Mouse (Mus musculus): ENCODE results near the gene Fgfr1op2.

Fgfr1op2 gene

DNA sequence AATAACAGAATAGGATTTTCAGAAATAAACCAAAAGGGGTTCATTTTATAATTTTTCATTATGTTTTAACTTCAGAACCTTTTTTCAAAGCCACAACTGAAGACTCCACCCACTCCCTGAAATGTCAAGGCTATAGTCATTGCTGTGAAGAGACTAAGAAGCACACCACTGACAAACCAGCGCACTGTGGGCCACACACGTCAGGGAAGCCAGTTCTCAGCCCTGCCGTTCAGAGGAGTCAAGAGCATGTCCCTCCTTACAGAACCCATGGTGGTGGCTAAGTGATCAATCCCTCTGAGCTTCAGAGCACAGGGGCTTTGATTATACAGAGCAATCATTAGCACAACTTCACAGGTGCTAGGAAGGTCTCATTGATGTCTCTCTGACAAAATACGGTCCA lies 25.6 kb downstream of the Fgfr1op2 start:
- DNase-seq (ENCODE audit: low read depth, low spot score) = no peak

GRCm38 (mm10) chr6:146603651-146604050 lies 26.6 kb downstream of the Fgfr1op2 start:
- no peak for DNase-seq (ENCODE audit: low read depth, low spot score)

DNA sequence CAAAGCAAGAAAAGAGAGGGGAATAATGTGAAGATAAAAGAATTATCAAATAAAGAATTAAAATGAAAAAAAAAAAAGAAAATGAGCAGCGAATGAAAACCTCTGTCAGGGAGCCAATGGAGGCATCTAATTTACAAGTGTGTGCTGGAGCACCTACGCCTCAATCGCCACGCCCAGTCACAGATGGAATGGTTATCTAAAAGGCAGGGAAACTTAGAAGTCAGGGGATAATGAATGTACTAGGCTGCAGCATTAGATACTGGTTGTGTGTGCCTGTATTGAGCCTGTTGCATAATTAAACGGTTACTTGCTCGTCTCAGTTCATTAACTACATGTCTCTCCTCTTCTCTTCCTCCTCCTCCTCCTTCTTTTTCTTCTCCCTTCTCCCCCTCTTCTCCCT lies 34.4 kb downstream of the Fgfr1op2 start:
- no peak for DNase-seq (ENCODE audit: low read depth, low spot score)

DNA sequence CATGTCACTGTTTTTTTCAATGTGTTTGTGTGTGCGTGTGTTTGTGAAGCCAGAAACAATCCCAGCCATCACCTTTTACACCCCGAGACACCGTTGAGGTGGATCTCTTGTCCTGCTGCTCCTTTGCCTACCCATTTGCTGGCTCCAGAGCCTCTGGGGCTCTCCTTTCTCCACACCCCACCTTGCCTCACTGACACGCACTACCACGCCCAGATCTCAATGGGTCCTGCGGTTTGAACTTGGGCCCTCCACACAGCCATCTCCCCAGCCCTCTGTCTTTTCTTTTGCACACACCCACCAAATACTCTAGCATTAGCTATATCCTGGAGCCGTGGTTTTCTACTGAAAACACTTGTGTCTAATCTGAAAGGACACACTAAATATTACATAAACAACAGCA lies 34.9 kb downstream of the Fgfr1op2 start:
- DNase-seq (ENCODE audit: low read depth, low spot score) = no peak

DNA sequence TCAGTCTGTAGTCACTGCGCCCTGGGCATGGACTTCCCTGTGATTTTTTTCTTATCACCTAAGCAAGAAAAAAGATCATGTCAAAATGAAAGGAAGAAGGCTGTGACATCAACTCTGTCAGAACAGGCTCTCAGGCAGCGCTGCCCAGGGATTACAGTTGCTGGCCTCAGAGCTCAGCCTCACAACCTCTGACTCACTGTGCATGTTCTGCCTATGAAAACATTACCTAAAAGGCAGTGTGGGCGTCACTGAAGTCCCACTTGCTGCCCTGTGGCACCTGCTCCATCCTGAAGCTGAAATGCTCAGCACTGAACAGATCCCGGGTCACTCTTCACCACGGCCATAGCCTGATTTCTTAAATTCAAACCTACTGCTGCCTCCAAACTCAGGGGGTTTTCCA lies 35.7 kb downstream of the Fgfr1op2 start:
- DNase-seq (ENCODE audit: low read depth, low spot score) = no peak

GRCm38 (mm10) chr6:146613907-146614306 lies 36.9 kb downstream of the Fgfr1op2 start:
- no peak for DNase-seq (ENCODE audit: low read depth, low spot score)

DNA sequence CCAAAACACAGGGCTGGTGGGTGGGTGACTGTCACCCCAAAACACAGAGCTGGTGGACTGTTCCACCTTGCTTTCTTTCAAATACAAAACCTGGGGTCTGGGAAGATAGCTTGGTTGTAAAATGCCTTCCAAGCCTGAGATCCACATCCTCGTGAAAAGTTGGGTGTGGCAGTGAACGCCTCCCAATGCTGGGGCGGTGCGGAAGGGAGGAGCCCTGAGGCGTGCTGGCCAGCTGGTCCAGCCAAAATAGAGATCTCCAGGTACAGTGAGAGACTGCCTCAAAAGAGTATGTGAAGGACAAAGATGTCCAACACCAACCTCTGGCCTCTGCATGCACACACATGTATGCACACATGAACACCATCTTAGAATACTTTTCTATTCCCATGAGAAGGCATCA lies 37.5 kb downstream of the Fgfr1op2 start:
- no peak for DNase-seq (ENCODE audit: low read depth, low spot score)

- DNase-seq (ENCODE audit: low read depth, low spot score) = no peak
These were observed 38.9 kb downstream of the Fgfr1op2 start for GRCm38 (mm10) chr6:146615891-146616290.

GRCm38 (mm10) chr6:146616670-146617069 lies 39.7 kb downstream of the Fgfr1op2 start:
- no peak for DNase-seq (ENCODE audit: low read depth, low spot score)

- DNase-seq (ENCODE audit: low read depth, low spot score) = no peak
These were observed 51.1 kb downstream of the Fgfr1op2 start for GRCm38 (mm10) chr6:146628123-146628522.

DNA sequence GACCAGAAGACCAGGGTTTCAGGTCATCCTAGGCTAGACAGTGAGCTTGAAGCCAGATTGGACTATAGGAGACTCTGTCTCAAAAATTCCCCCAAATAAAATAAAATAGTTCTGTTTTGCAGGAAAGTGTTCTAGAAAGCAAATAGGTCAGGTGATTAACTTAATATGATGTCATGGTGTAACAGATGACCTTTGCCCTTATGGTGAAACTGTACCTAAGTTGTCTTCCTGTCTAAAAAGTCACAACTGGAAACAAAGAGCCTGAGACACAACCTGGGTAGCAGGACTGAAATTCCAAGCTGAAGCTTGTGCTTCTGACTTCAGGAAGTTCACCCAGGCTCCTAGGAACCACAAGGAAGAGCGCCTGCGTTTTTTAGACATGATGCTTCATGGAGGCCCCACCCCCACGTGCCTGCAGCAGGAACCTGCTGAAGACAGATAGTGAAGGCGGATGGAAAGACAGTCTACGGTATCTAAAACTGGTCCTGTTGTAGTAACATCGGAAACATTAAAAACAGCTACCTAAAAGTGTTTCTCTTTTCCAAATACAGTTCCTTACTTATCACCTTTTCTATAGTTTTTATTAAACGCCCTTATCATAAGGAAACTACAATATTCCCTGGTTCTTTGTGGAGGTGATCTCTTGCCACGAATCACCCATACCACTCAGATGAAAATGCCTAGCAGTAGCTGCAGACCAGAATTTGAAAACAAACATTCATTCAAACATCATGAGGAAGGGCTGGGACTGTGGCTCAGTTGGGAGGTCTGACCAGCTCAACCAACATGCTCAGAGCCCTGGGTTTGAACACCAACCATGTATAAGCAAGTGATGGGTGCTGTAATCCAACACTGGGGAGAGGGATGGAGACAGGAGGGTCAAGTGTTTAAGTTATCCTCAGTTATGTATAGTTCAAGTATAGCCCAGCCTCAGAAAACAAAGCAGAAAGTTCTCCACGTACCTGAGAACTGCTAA lies 53.1 kb downstream of the Fgfr1op2 start:
- no peak for DNase-seq (ENCODE audit: low read depth, low spot score)

GRCm38 (mm10) chr6:146630961-146631360 lies 54.0 kb downstream of the Fgfr1op2 start:
- DNase-seq (ENCODE audit: low read depth, low spot score) = no peak

DNA sequence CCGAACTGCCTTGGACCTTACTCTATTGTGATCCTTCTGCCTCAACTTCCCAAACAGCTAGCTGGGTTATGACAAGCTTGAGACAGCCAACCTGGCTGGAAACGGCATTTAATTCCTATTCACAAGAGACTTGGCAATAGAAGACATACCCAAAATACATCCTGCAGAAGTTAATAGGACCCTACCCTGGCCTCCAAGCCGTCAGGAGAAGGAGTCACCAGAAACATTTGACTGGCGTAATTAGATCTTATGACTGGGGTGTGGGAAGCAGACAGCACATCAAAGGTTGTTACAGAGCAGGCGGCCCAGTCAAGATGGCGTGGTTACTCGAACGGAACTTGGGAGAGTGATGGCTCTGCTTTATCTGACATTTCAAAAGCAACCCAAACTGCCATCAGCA lies 54.8 kb downstream of the Fgfr1op2 start:
- no peak for DNase-seq (ENCODE audit: low read depth, low spot score)

GRCm38 (mm10) chr6:146632403-146632802 lies 55.4 kb downstream of the Fgfr1op2 start:
- no peak for DNase-seq (ENCODE audit: low read depth, low spot score)

GRCm38 (mm10) chr6:146633097-146633496 lies 56.1 kb downstream of the Fgfr1op2 start:
- no peak for DNase-seq (ENCODE audit: low read depth, low spot score)

- no peak for DNase-seq (ENCODE audit: low read depth, low spot score)
These were observed 56.6 kb downstream of the Fgfr1op2 start for GRCm38 (mm10) chr6:146633629-146634014.

- DNase-seq (ENCODE audit: low read depth, low spot score) = no peak
These were observed 57.2 kb downstream of the Fgfr1op2 start for GRCm38 (mm10) chr6:146634015-146634722.

GRCm38 (mm10) chr6:146634759-146635606 lies 58.0 kb downstream of the Fgfr1op2 start:
- no peak for DNase-seq (ENCODE audit: low read depth, low spot score)

- no peak for DNase-seq (ENCODE audit: low read depth, low spot score)
These were observed 59.5 kb downstream of the Fgfr1op2 start for GRCm38 (mm10) chr6:146636482-146636881.

- no peak for DNase-seq (ENCODE audit: low read depth, low spot score)
These were observed 63.3 kb downstream of the Fgfr1op2 start for GRCm38 (mm10) chr6:146640068-146640965.

DNA sequence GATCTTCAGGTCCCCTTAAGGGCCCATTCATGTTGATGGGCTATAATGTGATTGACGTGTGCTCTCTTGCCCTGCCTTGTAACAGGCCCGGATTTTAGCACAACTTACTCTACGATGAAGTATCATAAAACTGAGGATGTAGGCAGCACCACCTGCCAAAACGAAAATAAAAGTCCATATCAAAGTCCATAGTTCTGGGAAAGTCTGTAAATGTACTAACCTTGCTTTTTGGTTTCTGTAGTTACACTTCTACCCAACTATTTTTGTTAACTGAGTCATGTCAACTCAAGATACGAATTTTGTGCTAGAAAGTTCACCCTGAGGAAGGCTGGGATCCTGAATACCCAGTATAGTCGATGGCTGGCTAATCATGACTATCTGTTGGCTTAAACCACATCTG lies 64.0 kb downstream of the Fgfr1op2 start:
- no peak for DNase-seq (ENCODE audit: low read depth, low spot score)

Data from WW6 (cell line).